Mouse (Mus musculus): ENCODE data around the gene P4ha1.

- TF ChIP-seq CTCF (IDR thresholded peaks at IDR 0.05; ENCODE audit: extremely low read depth, insufficient read depth, low read length) (no peak), POLR2A (IDR thresholded peaks at IDR 0.05; ENCODE audit: extremely low read depth, insufficient read depth, low read length) (no peak)
These were observed 44.1 kb downstream of the P4ha1 start for GRCm38 (mm10) chr10:59367206-59367605.

All from cortical plate, adult 2 months (tissue).